Mouse (Mus musculus) lung, embryonic 16.5 days (tissue): ENCODE measurements around the gene Bnc1. TPM values are rescaled to one million over a fixed set of nuclear protein-coding genes. Genes with fewer than 3 reads are reported as not detected.

Experiments
- ATAC-seq: fragments of 200-750 bp; cut with Nextera tagmentation; 2 replicates; pipeline ENCODE4 v1.8.0; 2017; ENCODE audit warnings: low read depth, mild to moderate bottlenecking, moderate library complexity
- H3K27ac ChIP-seq: fragments of 300-500 bp; sonication (generic); 2 replicates; pipeline ENCODE4 v1.5.1; 2014; ENCODE audit warnings: mild to moderate bottlenecking, control low read depth, low read length
- H3K27me3 ChIP-seq: fragments of 300-500 bp; sonication (generic); 2 replicates; pipeline ENCODE4 v1.6.1; 2014; ENCODE audit warnings: low read depth, low read length, mixed read lengths; ENCODE audit not compliant: control insufficient read depth, insufficient read depth
- H3K36me3 ChIP-seq: fragments of 300-500 bp; sonication (generic); 2 replicates; pipeline ENCODE4 v1.6.1; 2014; ENCODE audit warnings: low read length; ENCODE audit not compliant: control insufficient read depth, insufficient read depth
- H3K4me1 ChIP-seq: fragments of 300-500 bp; sonication (generic); replicated peaks from 2 replicates; pipeline ENCODE4 v1.6.1; 2014; ENCODE audit warnings: low read length, mixed read lengths; ENCODE audit not compliant: control insufficient read depth, insufficient read depth
- H3K4me2 ChIP-seq: fragments of 300-500 bp; sonication (generic); 2 replicates; pipeline ENCODE4 v1.6.1; 2014; ENCODE audit warnings: low read depth, low read length, control low read depth
- H3K4me3 ChIP-seq: fragments of 300-500 bp; sonication (generic); 2 replicates; pipeline ENCODE4 v1.5.1; 2014; ENCODE audit warnings: mild to moderate bottlenecking, low read length, control low read depth
- H3K9ac ChIP-seq: fragments of 300-500 bp; sonication (generic); 2 replicates; pipeline ENCODE4 v1.6.1; 2014; ENCODE audit warnings: low read length, control low read depth
- H3K9me3 ChIP-seq: fragments of 300-500 bp; sonication (generic); 2 replicates; pipeline ENCODE4 v1.6.1; 2016; ENCODE audit warnings: low read length; ENCODE audit not compliant: control insufficient read depth
- WGBS: fragments of 180-500 bp; shearing (Covaris S2); extraction: QIAGEN DNeasy Blood & Tissue Kit; methylation state at CpG from one replicate; pipeline ENCODE4 v1.1.7; 2014; 5-methylcytosine and 5-hydroxymethylcytosine counted together
- polyA plus RNA-seq: library from polyadenylated mRNA; unstranded; fragments of >200 nt; fragmentation: Nextera tagmentation; extraction: Ambion mirVana; gene quantifications from 2 replicates; pipeline ENCODE4 v1.2.1, GENCODE M21; 2015

The Bnc1 gene
- polyA plus RNA-seq, 1 experiment from 2014 or later: 1.1 TPM

- H3K4me1 ChIP-seq: no peaks in the 10 kb centered on the region
- 21% methylated on average over 19 of the region's 19 CpGs for WGBS
- H3K4me3 ChIP-seq: no peak overlapping the region
- no peak overlapping the region for H3K27ac ChIP-seq
- peaks cover 2% of the 10 kb centered on the region; the same call in 1 of the 2 replicates for H3K27me3 ChIP-seq
- H3K9me3 ChIP-seq: no peaks in the 10 kb centered on the region
- ATAC-seq: no peak
- no peaks in the 10 kb centered on the region for H3K36me3 ChIP-seq
- no peak overlapping the region for H3K4me2 ChIP-seq
- H3K9ac ChIP-seq: no peak overlapping the region
These were observed 19.7 kb upstream of the Bnc1 start for GRCm38 (mm10) chr7:82011534-82012401.

- Histone ChIP-seq H3K4me3 (no peak overlapping the region), H3K27ac (no peak overlapping the region), H3K4me1 (no peaks in the 10 kb centered on the region), H3K9me3 (no peaks in the 10 kb centered on the region), H3K36me3 (no peaks in the 10 kb centered on the region), H3K9ac (no peak overlapping the region), H3K27me3 (peaks cover 2% of the 10 kb centered on the region; the same call in 1 of the 2 replicates), H3K4me2 (no peak overlapping the region)
- 60% methylated on average over 2 of the region's 2 CpGs for WGBS
- no peak for ATAC-seq
These were observed 15.1 kb upstream of the Bnc1 start for GRCm38 (mm10) chr7:82007151-82007550.

- WGBS: 40% methylated on average over 2 of the region's 2 CpGs
These were observed 12.1 kb upstream of the Bnc1 start for GRCm38 (mm10) chr7:82004228-82004627.

DNA sequence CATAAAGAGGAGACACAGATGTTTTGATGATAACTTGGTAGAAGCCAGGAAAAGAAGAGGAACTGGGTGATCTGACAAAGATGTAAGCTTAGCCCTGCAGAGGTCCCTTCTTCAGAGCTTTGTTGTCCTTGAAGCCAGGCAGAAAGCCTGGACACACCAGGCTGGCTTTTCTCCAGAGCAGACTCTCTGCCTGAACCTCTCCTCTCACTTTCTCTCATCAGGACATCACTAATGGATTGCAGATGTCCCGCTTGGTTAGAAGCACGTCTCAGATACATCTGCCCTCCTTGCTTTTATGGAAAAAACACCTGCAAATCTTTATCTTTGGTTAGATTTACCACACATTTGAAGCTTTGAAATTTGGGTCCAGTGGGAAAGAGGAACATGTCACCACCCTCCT lies 7.7 kb upstream of the Bnc1 start:
- no peak overlapping the region for H3K9ac ChIP-seq
- H3K36me3 ChIP-seq: no peaks in the 10 kb centered on the region
- 41% methylated on average over 2 of the region's 2 CpGs for WGBS
- no peak for ATAC-seq
- H3K4me2 ChIP-seq: no peak overlapping the region
- peaks cover 21% of the 10 kb centered on the region for H3K27me3 ChIP-seq
- H3K4me3 ChIP-seq: no peak overlapping the region
- H3K9me3 ChIP-seq: no peaks in the 10 kb centered on the region
- H3K27ac ChIP-seq: no peak overlapping the region
- H3K4me1 ChIP-seq: no peaks in the 10 kb centered on the region

More at GRCm38 (mm10) chr7:82004228-82004627, 12.1 kb upstream of the Bnc1 start:
- no peaks in the 10 kb centered on the region for H3K36me3 ChIP-seq
- ATAC-seq: no peak
- H3K4me2 ChIP-seq: no peak overlapping the region
- H3K4me1 ChIP-seq: no peaks in the 10 kb centered on the region
- H3K4me3 ChIP-seq: no peak overlapping the region
- H3K27me3 ChIP-seq: no peaks in the 10 kb centered on the region; the same call in 1 of the 2 replicates
- H3K9me3 ChIP-seq: no peaks in the 10 kb centered on the region
- H3K27ac ChIP-seq: no peak overlapping the region
- H3K9ac ChIP-seq: no peak overlapping the region

GRCm38 (mm10) chr7:81999372-81999771 lies 7.3 kb upstream of the Bnc1 start:
- no peaks in the 10 kb centered on the region for H3K4me1 ChIP-seq
- no peak for ATAC-seq
- no peak overlapping the region for H3K4me3 ChIP-seq
- H3K36me3 ChIP-seq: no peaks in the 10 kb centered on the region
- 52% methylated on average over 7 of the region's 7 CpGs for WGBS
- peaks cover 25% of the 10 kb centered on the region for H3K27me3 ChIP-seq
- H3K27ac ChIP-seq: no peak overlapping the region
- no peak overlapping the region for H3K4me2 ChIP-seq
- no peak overlapping the region for H3K9ac ChIP-seq
- H3K9me3 ChIP-seq: no peaks in the 10 kb centered on the region

GRCm38 (mm10) chr7:81995975-81996374 lies 3.9 kb upstream of the Bnc1 start:
- ATAC-seq: no peak; the same call in 1 of the 2 replicates
- 18% methylated on average over 9 of the region's 9 CpGs for WGBS
- H3K36me3 ChIP-seq: no peaks in the 10 kb centered on the region

DNA sequence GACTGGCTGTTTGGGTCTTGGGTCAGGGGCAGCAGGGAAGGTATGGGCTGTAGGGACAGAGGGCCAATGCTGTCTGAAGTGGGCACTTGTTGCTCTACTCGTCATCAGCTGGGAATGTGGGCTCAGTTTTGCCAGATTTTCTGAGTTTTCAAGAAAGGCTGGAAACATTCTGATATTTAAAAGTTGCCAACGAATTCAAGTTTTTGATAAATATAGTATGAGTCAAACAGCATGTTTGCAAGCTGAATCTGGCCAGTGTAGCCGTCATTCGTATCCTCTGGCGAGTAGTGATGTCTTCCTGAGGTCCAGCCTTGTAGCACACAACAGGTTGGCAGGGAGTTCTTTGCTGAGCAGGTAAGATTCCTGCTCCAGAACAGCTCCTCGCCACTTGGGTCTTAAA lies 3.0 kb upstream of the Bnc1 start:
- no peaks in the 10 kb centered on the region for H3K9me3 ChIP-seq
- H3K4me2 ChIP-seq: no peak overlapping the region
- no peak overlapping the region for H3K4me3 ChIP-seq
- H3K4me1 ChIP-seq: peaks cover 5% of the 10 kb centered on the region
- H3K27ac ChIP-seq: no peak overlapping the region
- H3K9ac ChIP-seq: no peak overlapping the region
- H3K27me3 ChIP-seq: peaks cover 61% of the 10 kb centered on the region
- H3K36me3 ChIP-seq: no peaks in the 10 kb centered on the region
- no peak for ATAC-seq
- WGBS: 76% methylated on average over 6 of the region's 6 CpGs

More at GRCm38 (mm10) chr7:81995975-81996374, 3.9 kb upstream of the Bnc1 start:
- no peak overlapping the region for H3K4me3 ChIP-seq
- no peak overlapping the region for H3K9ac ChIP-seq
- peaks cover 58% of the 10 kb centered on the region for H3K27me3 ChIP-seq
- no peak overlapping the region for H3K4me2 ChIP-seq
- H3K27ac ChIP-seq: no peak overlapping the region
- H3K4me1 ChIP-seq: peaks cover 5% of the 10 kb centered on the region
- H3K9me3 ChIP-seq: no peaks in the 10 kb centered on the region

DNA sequence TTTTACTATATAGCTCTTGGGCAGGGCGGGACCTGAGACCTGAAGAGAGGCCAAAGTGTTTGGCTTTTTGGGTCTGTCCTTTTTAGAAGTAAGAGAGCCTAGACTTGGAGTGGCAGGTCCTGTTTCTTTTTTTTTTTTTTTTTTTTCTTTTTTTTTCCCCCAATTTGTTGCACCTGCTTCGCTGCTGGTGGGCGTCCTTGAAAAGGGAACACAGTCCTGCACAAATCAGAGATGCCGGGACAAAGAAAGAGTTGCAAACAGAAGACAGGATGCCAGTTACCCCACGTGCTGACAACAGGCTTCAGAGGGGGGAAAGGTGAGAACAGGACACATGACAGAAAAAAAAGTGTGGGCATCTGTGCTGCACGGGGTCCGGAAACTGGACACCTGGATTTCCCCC lies 1.0 kb upstream of the Bnc1 start:
- WGBS: 26% methylated on average over 7 of the region's 7 CpGs
- H3K36me3 ChIP-seq: no peaks in the 10 kb centered on the region
- peaks cover 77% of the 10 kb centered on the region for H3K27me3 ChIP-seq
- no peak for ATAC-seq
- H3K4me2 ChIP-seq: no peak overlapping the region
- peaks cover 5% of the 10 kb centered on the region for H3K4me1 ChIP-seq
- H3K27ac ChIP-seq: no peak overlapping the region
- H3K9ac ChIP-seq: no peak overlapping the region
- no peak overlapping the region for H3K4me3 ChIP-seq
- H3K9me3 ChIP-seq: no peaks in the 10 kb centered on the region

GRCm38 (mm10) chr7:81991611-81992061 lies 456 bp downstream of the Bnc1 start:
- 1% methylated on average over 32 of the region's 36 CpGs for WGBS
- ATAC-seq: peak; percentile 20; the same call in 1 of the 2 replicates
- Histone ChIP-seq H3K4me1 (peaks cover 5% of the 10 kb centered on the region), H3K4me3 (peak overlapping the region; percentile 53), H3K9me3 (no peaks in the 10 kb centered on the region), H3K27me3 (peaks cover 73% of the 10 kb centered on the region), H3K9ac (no peak overlapping the region), H3K4me2 (peak overlapping the region; percentile 98), H3K27ac (no peak overlapping the region), H3K36me3 (no peaks in the 10 kb centered on the region)
